In the genomic region with DNA sequence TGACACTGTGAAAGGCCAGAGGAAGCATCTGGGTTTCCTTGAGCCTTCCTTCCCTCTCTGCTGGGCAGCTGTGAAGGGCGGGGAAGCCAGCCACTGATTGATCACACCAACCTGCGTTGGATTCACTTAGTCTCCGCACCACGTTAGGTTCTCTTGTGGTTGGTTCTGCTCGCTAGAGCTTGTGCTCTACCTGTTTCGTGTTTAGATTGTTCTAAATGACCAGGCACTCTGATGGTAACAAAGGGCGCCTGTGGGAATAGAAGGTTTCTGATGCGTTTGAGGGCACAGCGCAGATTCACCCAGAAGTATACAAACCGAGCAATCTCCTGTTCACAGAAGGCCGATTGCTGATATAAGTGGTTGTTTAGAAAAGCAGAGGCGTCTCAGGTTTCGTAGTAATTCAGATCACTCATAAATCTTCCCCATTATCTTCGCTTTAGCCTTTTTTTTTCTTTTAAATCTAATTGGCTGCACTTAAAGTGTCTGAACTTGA, we compare ENCODE assay signal across 11 mouse cellular contexts.
DNase-seq lines count a peak whose midpoint lies in the region; ATAC-seq and TF ChIP-seq lines count a peak whose summit lies in the region.
"Had no signal": no experiment of that assay in that cellular context is flagged by ENCODE, and none has a peak within 500 bp of the region (broad histone marks: within the 10 kb centered on the region; RNA-seq: fewer than 3 reads in every experiment).

No protein-coding gene starts in this region.

- TF ChIP-seq POLR2A in CH12.LX (IDR thresholded peaks at IDR 0.05; ENCODE audit: low read depth, low read length) = no peak

- no peak for DNase-seq in hindbrain, embryonic 11.5 days (ENCODE audit: low spot score)
- DNase-seq in CH12.LX (ENCODE audit: extremely low read depth) = no peak
- DNase-seq in adrenal gland, postnatal 14 days = no peak
- DNase-seq in spleen, adult 12 weeks (ENCODE audit: low spot score) = no peak
- DNase-seq: cerebellum, adult 9-10 months; lung, adult 18-20 months had no signal

- H3K79me2 ChIP-seq in CH12.LX (replicated peaks; ENCODE audit: control insufficient read depth, extremely low read depth, insufficient read depth, poor library complexity, severe bottlenecking) = no peaks in the 10 kb centered on the region

- in situ Hi-C loops in CH12.LX (cut with MboI; ENCODE audit: low pct_ligation_motif_present, low pct_unique_long_range_greater_than_20kb, low sequenced_read_pairs) = no loop called here

- H3K4me1 ChIP-seq in hindbrain, embryonic 13.5 days (replicated peaks) = 0 out of 2 replicates have a peak, but pooled peaks cover 4% of the 10 kb centered on the region
- no peaks in the 10 kb centered on the region for H3K4me1 ChIP-seq in hindbrain, embryonic 11.5 days (replicated peaks; ENCODE audit: control insufficient read depth, insufficient read depth, low read length)
- H3K4me1 ChIP-seq in CH12.LX (ENCODE audit: control insufficient read depth in 1 of 2, insufficient read depth in 2 of 2) = peaks cover 4 to 5% of the 10 kb centered on the region in 2 experiments; a peak in 3 of 4 replicates
- no peaks in the 10 kb centered on the region for H3K4me1 ChIP-seq in embryonic facial prominence, embryonic 12.5 days

- no peak overlapping the region for H3K9ac ChIP-seq in hindbrain, embryonic 13.5 days
- no peak overlapping the region for H3K9ac ChIP-seq in hindbrain, embryonic 11.5 days (ENCODE audit: low read depth, low read length)
- no peak overlapping the region for H3K9ac ChIP-seq in CH12.LX (ENCODE audit: insufficient read depth, low read depth)
- no peak overlapping the region for H3K9ac ChIP-seq in embryonic facial prominence, embryonic 12.5 days
- H3K9ac ChIP-seq: heart, embryonic 15.5 days had no signal

- dilution Hi-C loops in CH12.LX (cut with MboI; ENCODE audit: extremely low pct_ligation_motif_present, extremely low pct_unique_long_range_greater_than_20kb, low sequenced_read_pairs) = no loop called here

- no peak for TF ChIP-seq RAD21 in CH12.LX (IDR thresholded peaks at IDR 0.05; ENCODE audit: low read depth, low read length)

- no peak overlapping the region for H3K4me3 ChIP-seq in hindbrain, embryonic 13.5 days
- no peak overlapping the region for H3K4me3 ChIP-seq in hindbrain, embryonic 11.5 days (ENCODE audit: low read depth, low read length)
- H3K4me3 ChIP-seq in CH12.LX (replicated peaks in 1 of 3; ENCODE audit: low read depth in 2 of 3, low read length in 2 of 3, poor library complexity in 1 of 3) = no peak overlapping the region
- H3K4me3 ChIP-seq in embryonic facial prominence, embryonic 12.5 days = no peak overlapping the region
- H3K4me3 ChIP-seq: heart, embryonic 15.5 days had no signal

- no peaks in the 10 kb centered on the region for H3K27me3 ChIP-seq in hindbrain, embryonic 13.5 days
- no peaks in the 10 kb centered on the region for H3K27me3 ChIP-seq in hindbrain, embryonic 11.5 days (ENCODE audit: control insufficient read depth, insufficient read depth, low read length)
- H3K27me3 ChIP-seq in CH12.LX (replicated peaks) = no peaks in the 10 kb centered on the region
- no peaks in the 10 kb centered on the region for H3K27me3 ChIP-seq in embryonic facial prominence, embryonic 12.5 days
- H3K27me3 ChIP-seq: heart, embryonic 15.5 days had no signal

- TF ChIP-seq EP300 in CH12.LX (IDR thresholded peaks at IDR 0.05; ENCODE audit: low read length) = no peak

- no peaks in the 10 kb centered on the region for H3K36me3 ChIP-seq in hindbrain, embryonic 13.5 days
- no peaks in the 10 kb centered on the region for H3K36me3 ChIP-seq in hindbrain, embryonic 11.5 days (ENCODE audit: control insufficient read depth, insufficient read depth, low read length)
- no peaks in the 10 kb centered on the region for H3K36me3 ChIP-seq in CH12.LX (replicated peaks in 1 of 2; ENCODE audit: control insufficient read depth in 1 of 2, insufficient read depth in 1 of 2, low read length in 1 of 2)
- H3K36me3 ChIP-seq in embryonic facial prominence, embryonic 12.5 days = no peaks in the 10 kb centered on the region
- H3K36me3 ChIP-seq: heart, embryonic 15.5 days had no signal

- no peak for ATAC-seq in hindbrain, embryonic 13.5 days (ENCODE audit: low FRiP score)
- ATAC-seq in hindbrain, embryonic 11.5 days (ENCODE audit: low FRiP score) = no peak
- no peak for ATAC-seq in embryonic facial prominence, embryonic 12.5 days (ENCODE audit: insufficient number of reproducible peaks, insufficient read depth, low FRiP score, low TSS enrichment)
- peak; percentile 66 for ATAC-seq in megakaryocyte-erythroid progenitor cell, adult 5-6 weeks (replicated peaks; ENCODE audit: low FRiP score, low TSS enrichment, poor library complexity, severe bottlenecking)
- no peak for ATAC-seq in inflammation-experienced regulatory T-cells, adult 6 months

- no peaks in the 10 kb centered on the region for H3K9me3 ChIP-seq in hindbrain, embryonic 13.5 days
- H3K9me3 ChIP-seq in hindbrain, embryonic 11.5 days (ENCODE audit: control insufficient read depth, low read length) = no peaks in the 10 kb centered on the region
- H3K9me3 ChIP-seq in CH12.LX (replicated peaks; ENCODE audit: low read length) = peaks cover 4% of the 10 kb centered on the region
- no peaks in the 10 kb centered on the region for H3K9me3 ChIP-seq in embryonic facial prominence, embryonic 12.5 days
- H3K9me3 ChIP-seq: heart, embryonic 15.5 days had no signal

- 52% methylated on average over 14 of the region's 14 CpGs for WGBS in hindbrain, embryonic 13.5 days
- WGBS in hindbrain, embryonic 11.5 days = 51% methylated on average over 14 of the region's 14 CpGs
- WGBS in embryonic facial prominence, embryonic 12.5 days = 41% methylated on average over 14 of the region's 14 CpGs

- TF ChIP-seq CTCF in CH12.LX (conservative IDR thresholded peaks at IDR 0.05 in 1 of 2, IDR thresholded peaks at IDR 0.05 in 1 of 2; ENCODE audit: low read depth in 2 of 2, low read length in 2 of 2) = no peak

- H3K27ac ChIP-seq in hindbrain, embryonic 13.5 days = 0 out of 2 replicates have a peak overlapping the region, but pooled peaks have one; percentile 40
- no peak overlapping the region for H3K27ac ChIP-seq in hindbrain, embryonic 11.5 days (ENCODE audit: low read depth, low read length)
- H3K27ac ChIP-seq in CH12.LX (ENCODE audit: insufficient read depth, low read depth) = no peak overlapping the region
- H3K27ac ChIP-seq in embryonic facial prominence, embryonic 12.5 days = no peak overlapping the region
- H3K27ac ChIP-seq: heart, embryonic 15.5 days had no signal

- H3K4me2 ChIP-seq in hindbrain, embryonic 13.5 days = no peak overlapping the region
- H3K4me2 ChIP-seq in hindbrain, embryonic 11.5 days (replicated peaks; ENCODE audit: low read depth, low read length) = no peak overlapping the region
- peak overlapping the region; percentile 8; the same call in 1 of the 2 replicates for H3K4me2 ChIP-seq in CH12.LX (ENCODE audit: insufficient read depth, low read depth, poor library complexity, severe bottlenecking)
- H3K4me2 ChIP-seq in embryonic facial prominence, embryonic 12.5 days (replicated peaks) = 0 out of 2 replicates have a peak overlapping the region, but pooled peaks have one; percentile 9
- H3K4me2 ChIP-seq: heart, embryonic 15.5 days had no signal

TF ChIP-seq in CH12.LX, 34 proteins besides CTCF, POLR2A, EP300 and RAD21:
- TF ChIP-seq ELF1 (IDR thresholded peaks at IDR 0.05; ENCODE audit: low read depth, low read length) = no peak

Comparison
In these comparisons a context has a peak if more than half of its experiments do, and no peak if none do; other contexts are left out.
1. H3K4me2 ChIP-seq: peak in CH12.LX (single experiment) and embryonic facial prominence, embryonic 12.5 days (single experiment); none in hindbrain, embryonic 13.5 days (single experiment) and hindbrain, embryonic 11.5 days (single experiment).